Mouse (Mus musculus) WW6 (cell line): Measurements from ENCODE around the gene Ufl1.
"Not testable (repeated sequence)": the region's sequence is repeated elsewhere in the genome, so short reads cannot be mapped to it uniquely, and the experiment has no call there.

Source experiments
- DNase-seq: peaks from one replicate; pipeline ENCODE4 v3.0.0-alpha.2; 2013; ENCODE audit warnings: low read depth, low spot score

Gene Ufl1

DNA sequence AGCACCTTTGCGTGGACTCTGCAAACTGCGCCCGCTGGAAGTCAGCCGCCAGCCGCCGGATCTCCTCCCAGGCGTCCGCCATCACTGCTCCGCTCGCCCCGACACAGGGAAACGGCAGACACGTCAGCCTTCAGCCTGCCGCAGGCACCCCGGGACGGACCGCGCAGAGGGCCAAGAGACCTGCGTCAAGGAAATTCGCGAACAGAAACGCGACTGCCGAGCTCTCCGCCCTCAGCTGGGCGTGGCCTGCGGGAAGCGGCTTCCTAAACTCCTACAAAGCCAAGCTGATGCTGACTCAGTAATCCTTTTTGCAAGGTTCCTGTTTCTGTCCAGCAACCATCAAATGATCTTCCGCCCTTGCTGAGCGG, at the start of gene Ufl1:
TSS of gene Ufl1 (minus strand) at position 151 of the 368 bp plus-strand sequence.
- DNase-seq = peak; percentile 84

GRCm38 (mm10) chr4:25325684-25326220, 44.1 kb upstream of the Ufl1 start:
- peak; percentile 5 for DNase-seq

DNA sequence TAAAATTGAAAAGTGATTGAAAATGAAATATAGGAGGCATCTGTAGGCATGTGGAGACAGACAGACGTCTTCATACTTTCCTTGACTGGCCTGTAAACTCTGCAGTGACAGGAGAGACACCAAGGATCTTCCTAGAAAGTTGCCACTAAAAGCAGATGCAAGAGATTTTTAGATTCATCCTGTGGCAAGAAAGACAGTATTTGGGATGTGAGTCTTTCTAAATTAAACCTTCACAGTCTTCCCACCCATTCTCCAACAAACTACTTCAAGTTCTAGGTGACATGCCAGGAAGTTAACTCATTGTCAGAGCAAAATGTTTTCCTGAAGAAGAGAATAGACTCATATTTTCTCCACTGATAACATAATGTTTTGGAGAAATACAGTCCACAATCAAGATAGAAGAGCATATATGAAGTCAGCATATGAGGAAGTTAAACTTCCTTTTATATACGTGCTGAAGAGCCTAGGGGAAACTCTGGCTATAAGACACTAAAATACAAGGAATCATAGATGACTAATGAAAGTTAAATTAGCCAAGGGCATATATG, 41.1 kb upstream of the Ufl1 start:
- no peak for DNase-seq

DNA sequence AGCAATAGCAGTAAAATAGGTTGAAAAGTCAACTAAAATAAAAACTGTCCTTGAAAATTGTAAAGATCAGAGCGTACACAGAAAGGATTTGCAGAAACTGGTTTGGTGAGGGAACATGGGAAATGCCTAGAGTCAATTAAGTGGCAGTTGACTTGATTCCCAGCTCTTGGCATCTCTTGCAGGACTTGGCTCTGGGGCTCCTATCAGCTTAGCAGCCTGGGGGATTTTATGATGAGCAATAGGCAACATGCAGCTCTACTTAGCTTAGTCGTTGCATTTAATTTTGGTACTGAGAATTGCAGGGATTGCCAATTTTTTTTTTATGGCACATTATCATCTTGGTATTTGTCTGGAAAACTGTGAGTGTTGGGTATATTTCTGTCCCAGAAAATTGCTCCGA, 32.1 kb upstream of the Ufl1 start:
- no peak for DNase-seq

DNA sequence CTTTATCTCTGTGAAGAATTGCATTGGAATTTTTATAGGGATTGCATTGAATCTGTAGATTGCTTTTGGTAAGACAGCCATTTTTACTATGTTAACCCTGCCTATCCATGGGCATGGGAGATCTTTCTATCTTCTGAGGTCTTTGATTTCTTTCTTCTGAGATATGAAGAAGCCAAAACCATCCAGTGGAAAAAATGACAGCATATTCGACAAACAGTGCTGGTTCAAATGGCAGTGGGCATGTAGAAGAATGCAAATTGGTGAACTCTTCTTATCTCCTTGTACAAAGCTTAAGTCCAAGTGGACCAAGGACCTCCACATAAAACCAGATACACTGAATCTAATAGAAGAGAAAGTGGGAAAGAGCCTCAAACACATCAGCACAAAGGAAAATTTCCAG, 3.4 kb upstream of the Ufl1 start:
- DNase-seq = not testable (repeated sequence)

DNA sequence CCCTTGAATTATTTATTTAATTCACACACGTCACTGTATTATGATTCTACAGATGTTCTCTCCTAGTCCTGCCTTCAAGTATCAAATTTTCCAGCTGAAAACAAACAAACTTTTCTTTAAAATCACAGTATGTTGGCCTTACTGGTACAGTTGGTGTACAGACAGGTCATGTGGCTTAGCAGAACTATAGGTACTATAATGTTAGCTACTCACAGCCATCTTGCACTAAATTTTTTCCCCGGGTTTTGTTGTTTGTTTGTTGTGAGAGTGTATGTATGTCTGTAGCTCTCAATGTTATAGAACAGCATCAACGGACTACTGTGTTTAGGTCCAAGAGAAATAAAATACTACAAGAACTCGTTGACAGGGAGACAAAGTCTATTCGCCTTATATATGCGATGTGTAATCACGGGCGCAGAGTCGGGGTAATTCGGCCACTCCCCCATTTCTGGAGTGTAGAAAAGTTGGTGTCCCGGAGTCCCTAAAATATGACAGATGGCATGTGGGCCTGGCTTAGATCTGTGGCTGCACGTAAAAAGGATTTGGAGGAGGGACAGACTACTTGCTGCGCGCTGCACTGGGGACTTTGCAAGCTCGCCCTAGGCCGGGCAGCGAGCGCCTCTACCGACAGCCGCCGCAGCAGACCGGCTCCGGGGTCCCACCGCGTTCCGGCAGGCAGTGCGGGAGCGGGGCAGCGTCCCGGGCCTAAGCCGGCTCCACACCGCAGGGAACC, 517 bp downstream of the Ufl1 start:
- no peak for DNase-seq

DNA sequence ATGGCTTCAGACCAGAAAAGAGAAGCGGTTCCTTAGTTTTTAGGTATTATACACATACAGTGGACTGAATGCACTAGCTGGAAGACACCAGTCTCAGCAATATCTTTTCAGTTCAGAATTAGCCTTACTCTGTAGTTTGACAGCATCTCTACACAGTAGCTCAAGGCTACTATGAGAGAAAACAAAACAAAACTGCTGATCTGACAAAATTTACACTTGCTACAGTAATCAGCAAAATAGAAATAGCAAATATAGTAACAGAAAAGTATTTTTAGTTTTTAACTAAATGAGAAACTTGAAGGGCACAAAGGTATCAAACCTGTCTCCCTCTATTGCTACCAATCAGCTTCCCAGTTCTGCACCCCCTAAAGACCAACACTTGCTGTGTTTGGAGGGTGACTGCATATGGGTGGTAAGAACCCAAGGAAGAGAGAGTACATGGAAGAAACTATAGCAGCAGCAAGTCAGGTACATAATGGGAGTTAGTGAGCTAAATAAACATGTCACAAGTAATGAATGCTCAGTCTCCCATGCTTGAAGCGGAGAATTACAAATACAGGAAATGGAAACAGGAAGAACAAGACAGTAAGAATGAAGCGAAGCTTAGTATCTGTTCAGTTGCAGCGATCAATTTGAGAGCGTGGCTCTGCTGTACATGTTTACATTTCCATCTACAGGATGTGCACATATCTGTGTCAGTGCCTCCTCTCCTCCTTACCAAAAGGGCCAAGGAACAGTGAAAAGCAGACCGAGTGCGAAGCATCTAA, 8.6 kb downstream of the Ufl1 start:
- DNase-seq = no peak

GRCm38 (mm10) chr4:25271926-25272325, 9.7 kb downstream of the Ufl1 start:
- no peak for DNase-seq

DNA sequence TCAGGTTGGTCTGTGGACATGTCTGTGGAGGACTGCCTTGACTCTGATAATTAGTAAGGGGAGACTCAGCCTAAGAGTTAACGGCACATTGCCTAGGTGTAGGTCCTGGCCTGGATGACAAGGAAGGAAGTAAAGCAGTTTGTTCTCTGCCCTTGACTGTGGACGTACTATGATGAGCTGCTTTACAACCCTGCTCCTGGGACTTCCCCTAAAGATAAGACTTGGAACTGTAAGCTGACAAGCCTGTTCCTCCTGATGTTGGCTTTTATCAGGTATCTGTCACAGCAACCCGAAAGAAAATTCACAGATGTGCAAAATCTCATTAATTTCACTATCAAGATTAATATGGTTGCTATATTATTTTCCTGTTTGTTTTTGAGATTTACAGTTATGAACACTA, 14.5 kb downstream of the Ufl1 start:
- DNase-seq = no peak

GRCm38 (mm10) chr4:25257822-25258398, 23.7 kb downstream of the Ufl1 start:
- no peak for DNase-seq

- DNase-seq = no peak
These were observed 38.8 kb downstream of the Ufl1 start, which contains the start of gene Fhl5 for GRCm38 (mm10) chr4:25242776-25243175. TSS of gene Fhl5 (minus strand) at chr4:25242876.

GRCm38 (mm10) chr4:25235663-25236062, 46.0 kb downstream of the Ufl1 start:
- not testable (repeated sequence) for DNase-seq

GRCm38 (mm10) chr4:25233767-25234166, 47.9 kb downstream of the Ufl1 start:
- not testable (repeated sequence) for DNase-seq

GRCm38 (mm10) chr4:25232546-25232945, 49.1 kb downstream of the Ufl1 start:
- no peak for DNase-seq

DNA sequence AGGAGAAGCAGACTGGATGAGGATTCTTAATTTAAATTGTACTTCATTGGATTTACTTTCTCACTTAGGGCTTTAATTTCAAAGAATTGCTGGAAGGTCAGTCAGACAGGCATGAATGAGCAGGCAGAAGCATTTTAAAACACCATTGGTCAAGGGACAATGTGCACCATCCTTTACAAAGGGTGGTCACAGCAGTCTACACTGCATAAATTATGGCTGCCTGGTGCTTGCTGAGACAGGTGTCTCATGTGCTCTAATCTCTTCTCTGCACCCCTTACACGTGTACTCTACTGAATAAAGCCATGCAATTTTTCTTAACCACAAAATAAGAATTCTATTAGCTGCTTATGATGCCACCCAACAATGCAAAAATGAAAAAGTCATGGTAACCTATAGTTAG, 54.1 kb downstream of the Ufl1 start:
- no peak for DNase-seq

- no peak for DNase-seq
These were observed 59.7 kb downstream of the Ufl1 start for GRCm38 (mm10) chr4:25221927-25222326.

DNA sequence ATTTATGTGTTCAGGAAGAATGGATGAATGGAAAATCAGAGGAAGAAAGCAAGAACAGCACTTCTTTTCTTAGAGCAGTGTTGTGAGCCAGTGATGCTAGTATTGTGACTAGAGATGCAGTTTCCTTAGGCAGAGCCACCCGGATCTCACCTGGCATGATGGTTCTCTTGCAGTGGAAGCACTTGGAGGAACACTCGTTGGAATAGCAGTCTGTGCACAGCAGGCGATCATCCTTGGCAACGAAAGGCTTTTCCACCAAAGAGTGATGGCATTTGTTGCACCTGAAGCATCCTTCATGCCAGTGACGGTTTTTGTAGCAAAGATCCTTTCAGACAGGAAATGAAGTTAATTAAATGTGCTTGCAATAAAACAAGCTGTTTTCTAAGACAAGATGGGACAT, 68.2 kb downstream of the Ufl1 start:
- no peak for DNase-seq

DNA sequence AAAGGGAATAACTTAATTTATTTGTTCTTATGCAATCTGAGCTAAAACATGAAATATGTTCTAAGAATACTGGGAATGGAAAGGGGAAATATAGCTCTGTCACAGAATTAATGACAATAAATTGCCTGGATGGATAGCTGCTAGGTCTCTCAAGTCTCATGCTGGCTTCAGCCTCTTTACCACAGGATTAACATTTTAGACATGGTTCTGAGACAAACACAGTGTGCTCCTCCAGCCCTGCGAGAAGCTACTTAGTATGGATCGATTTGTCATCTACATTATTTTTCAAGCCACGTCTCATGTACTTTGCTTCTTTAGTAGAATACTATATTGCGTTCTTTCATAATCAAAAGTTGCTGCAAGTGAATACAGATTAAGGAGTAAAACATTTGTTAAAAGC, 75.5 kb downstream of the Ufl1 start:
- DNase-seq = no peak
